Mouse (Mus musculus) heart, adult 2 months (tissue): Measurements from ENCODE around the gene Bricd5. TPM values are rescaled to one million over a fixed set of nuclear protein-coding genes. Genes with fewer than 3 reads are reported as not detected.

Source experiments
- DNase-seq, 2 experiments: peaks; one replicate each; pipeline ENCODE4 v3.0.0; 2021
- H3K27ac ChIP-seq: fragments of 200-600 bp; 2 replicates; pipeline ENCODE4 v1.8.1; 2022
- H3K27me3 ChIP-seq: fragments of 200-500 bp; 2 replicates; pipeline ENCODE4 v1.6.1; 2012; ENCODE audit warnings: mild to moderate bottlenecking, low read length, inconsistent platforms, mixed read lengths; ENCODE audit not compliant: control insufficient read depth, insufficient read depth
- H3K36me3 ChIP-seq: fragments of 200-500 bp; 2 replicates; pipeline ENCODE4 v1.6.1; 2012; ENCODE audit warnings: low read length, inconsistent platforms; ENCODE audit not compliant: control insufficient read depth, insufficient read depth
- H3K4me1 ChIP-seq: fragments of 200-500 bp; 2 replicates; pipeline ENCODE4 v1.6.1; 2011; ENCODE audit warnings: low read length; ENCODE audit not compliant: control insufficient read depth, insufficient read depth
- H3K4me3 ChIP-seq: fragments of 200-600 bp; 2 replicates; pipeline ENCODE4 v1.8.1; 2022
- H3K79me2 ChIP-seq: fragments of 200-500 bp; replicated peaks from 2 replicates; pipeline ENCODE4 v1.6.1; 2012; ENCODE audit warnings: mild to moderate bottlenecking, inconsistent platforms, low read length, moderate library complexity, mixed read lengths; ENCODE audit not compliant: control insufficient read depth, insufficient read depth
- H3K9ac ChIP-seq: fragments of 200-500 bp; 2 replicates; pipeline ENCODE4 v1.6.1; 2012; ENCODE audit warnings: low read depth, mild to moderate bottlenecking, control low read depth, inconsistent platforms, low read length, mixed read lengths
- CTCF ChIP-seq: fragments of 200-600 bp; IDR thresholded peaks from 2 replicates; pipeline ENCODE4 v1.8.1; 2022; ENCODE audit warnings: antibody characterized with exemption, mild to moderate bottlenecking, moderate library complexity
- EP300 ChIP-seq: fragments of 200-500 bp; IDR thresholded peaks from 2 replicates; pipeline ENCODE4 v1.6.1; 2011; ENCODE audit warnings: low read depth, low read length, control low read depth; ENCODE audit not compliant: insufficient read depth
- POLR2A ChIP-seq: fragments of 200-500 bp; IDR thresholded peaks from 2 replicates; pipeline ENCODE4 v1.6.1; 2011; ENCODE audit warnings: mild to moderate bottlenecking, low read depth, low read length, control low read depth; ENCODE audit not compliant: insufficient read depth
- WGBS: fragments of 180-500 bp; shearing (Covaris S2); methylation state at CpG from one replicate; pipeline ENCODE4 v1.1.7; 2018; 5-methylcytosine and 5-hydroxymethylcytosine counted together
- intact Hi-C: fragments of 180-260 bp; cut with DNase I; formaldehyde crosslinking; loops from one replicate; pipeline ENCODE4 v1.15.1; 2025
- polyA plus RNA-seq: library from polyadenylated mRNA; depleted of rRNA; stranded (reverse); fragments of >200 nt; gene quantifications from 2 replicates; pipeline ENCODE4 v1.2.3, GENCODE M21; 2012
- total RNA-seq, 2 experiments: library from RNA; stranded (reverse); gene quantifications; 2 replicates each; pipeline ENCODE4 v1.2.3; 2021

Bricd5 gene
- total and polyA plus RNA-seq, 3 experiments: not detected

DNA sequence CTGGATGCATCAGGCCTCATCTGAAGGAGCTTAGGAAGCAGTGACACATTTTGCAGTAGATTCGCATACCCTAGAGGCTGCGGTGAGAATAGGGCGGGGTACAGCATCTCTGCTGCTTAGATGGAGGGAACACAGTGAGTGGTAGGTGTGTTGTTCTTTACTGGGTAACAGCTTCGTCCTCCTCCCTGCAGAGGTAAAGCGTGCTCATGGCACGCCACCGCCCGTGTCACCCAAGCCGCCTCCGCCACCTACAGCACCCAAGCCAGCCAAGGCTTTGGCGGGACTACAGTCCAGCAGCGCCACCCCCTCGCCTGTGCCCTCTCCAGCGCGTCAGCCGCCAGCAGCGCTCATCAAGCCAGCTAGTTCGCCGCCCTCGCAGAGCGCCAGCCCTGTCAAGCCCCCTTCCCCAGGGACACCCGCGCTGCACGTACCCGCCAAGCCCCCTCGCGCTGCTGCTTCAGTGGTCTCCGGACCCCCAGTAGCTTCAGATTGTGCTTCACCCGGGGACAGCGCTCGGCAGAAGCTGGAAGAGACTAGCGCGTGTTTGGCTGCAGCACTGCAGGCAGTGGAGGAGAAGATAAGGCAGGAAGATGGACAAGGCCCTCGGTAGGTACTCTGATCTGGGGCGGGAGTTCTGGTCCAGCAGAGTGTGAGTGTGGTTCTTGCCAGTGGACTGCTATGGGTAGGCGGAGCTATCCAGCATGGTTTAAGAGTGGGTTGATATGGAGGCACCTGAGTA, 32.8 kb downstream of the Bricd5 start:
- no peak overlapping the region for H3K9ac ChIP-seq
- TF ChIP-seq CTCF (no peak), EP300 (no peak), POLR2A (no peak)
- WGBS: 34% methylated on average over 35 of the region's 36 CpGs
- H3K27me3 ChIP-seq: no peaks in the 10 kb centered on the region
- H3K27ac ChIP-seq: no peak overlapping the region
- H3K79me2 ChIP-seq: no peaks in the 10 kb centered on the region
- no peak overlapping the region; the same call in 1 of the 2 replicates for H3K4me3 ChIP-seq
- DNase-seq: peak; percentile 41 to 45
- intact Hi-C loops: no loop called here
- H3K36me3 ChIP-seq: no peaks in the 10 kb centered on the region
- no peaks in the 10 kb centered on the region for H3K4me1 ChIP-seq

DNA sequence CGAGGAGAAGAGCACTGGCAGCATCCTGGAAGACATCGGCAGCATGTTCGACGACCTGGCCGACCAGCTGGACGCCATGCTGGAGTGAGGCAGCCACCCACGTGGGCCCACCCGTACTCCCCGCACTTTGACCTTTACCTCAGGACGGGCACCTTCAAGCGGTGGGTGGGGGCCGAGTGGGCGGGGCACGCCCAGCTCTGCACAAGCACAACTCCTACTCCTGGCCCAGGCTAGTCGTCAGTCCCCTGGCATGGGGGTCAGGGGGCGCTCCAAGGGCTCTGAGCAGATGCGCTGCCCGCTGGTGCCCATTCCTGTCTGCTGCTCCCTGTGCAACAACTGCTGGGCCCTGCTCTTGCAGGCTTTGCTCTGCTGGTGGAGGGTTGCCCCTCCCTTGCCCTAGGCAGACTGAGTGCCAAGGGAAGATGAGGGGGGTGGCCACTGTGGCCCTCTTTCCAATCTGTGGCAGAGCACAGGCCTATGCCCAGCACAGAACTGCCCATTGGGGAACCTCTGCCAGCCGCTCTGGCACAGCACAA, 33.5 kb downstream of the Bricd5 start:
- TF ChIP-seq CTCF (no peak), EP300 (no peak), POLR2A (no peak)
- H3K4me3 ChIP-seq: no peak overlapping the region
- H3K79me2 ChIP-seq: no peaks in the 10 kb centered on the region

DNA sequence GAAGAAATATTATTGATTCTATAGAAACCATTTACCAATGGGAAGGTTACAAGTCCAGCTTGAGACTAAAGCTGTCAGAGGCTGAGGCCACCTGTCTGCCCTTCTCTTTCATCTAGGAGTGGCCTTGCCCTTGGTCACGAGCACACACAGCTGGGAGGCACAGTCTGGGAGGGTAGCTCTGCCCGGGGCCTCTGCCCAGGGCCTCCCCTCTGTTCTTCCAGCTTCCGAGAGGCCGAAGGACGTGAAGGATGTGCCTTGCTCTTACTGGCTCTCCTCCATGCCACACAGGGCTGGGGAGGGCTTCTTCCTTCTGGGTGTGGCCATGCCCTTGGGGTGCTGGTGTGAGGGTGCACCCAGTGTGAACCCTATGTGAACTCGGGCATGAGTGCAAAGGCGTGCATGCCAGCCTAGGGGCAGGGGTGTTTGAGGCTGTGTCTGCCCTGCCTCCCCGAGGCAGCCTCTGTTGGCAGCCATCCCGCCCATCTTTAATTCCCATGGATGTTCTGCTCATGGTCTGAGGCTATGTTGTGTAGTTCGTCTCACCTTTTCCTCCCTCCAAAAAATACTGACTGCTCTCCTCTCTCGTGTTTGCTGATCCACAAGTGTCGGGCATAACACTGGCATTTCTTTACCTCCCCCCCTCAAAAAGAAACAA, 34.2 kb downstream of the Bricd5 start:
- 85% methylated on average over 12 of the region's 12 CpGs for WGBS
- Histone ChIP-seq H3K4me3 (no peak overlapping the region), H3K27ac (no peak overlapping the region), H3K36me3 (no peaks in the 10 kb centered on the region), H3K27me3 (no peaks in the 10 kb centered on the region), H3K79me2 (no peaks in the 10 kb centered on the region), H3K4me1 (no peaks in the 10 kb centered on the region), H3K9ac (no peak overlapping the region)
- intact Hi-C loops: no loop called here
- no peak for DNase-seq
- no peak for TF ChIP-seq EP300
- no peak for TF ChIP-seq POLR2A
- TF ChIP-seq CTCF: no peak

More for the DNA sequence above, 33.5 kb downstream of the Bricd5 start:
- Histone ChIP-seq H3K27me3 (no peaks in the 10 kb centered on the region), H3K4me1 (no peaks in the 10 kb centered on the region), H3K27ac (no peak overlapping the region), H3K36me3 (no peaks in the 10 kb centered on the region), H3K9ac (no peak overlapping the region)
- DNase-seq: no peak
- 53% methylated on average over 19 of the region's 19 CpGs for WGBS
- intact Hi-C loops: no loop called here

DNA sequence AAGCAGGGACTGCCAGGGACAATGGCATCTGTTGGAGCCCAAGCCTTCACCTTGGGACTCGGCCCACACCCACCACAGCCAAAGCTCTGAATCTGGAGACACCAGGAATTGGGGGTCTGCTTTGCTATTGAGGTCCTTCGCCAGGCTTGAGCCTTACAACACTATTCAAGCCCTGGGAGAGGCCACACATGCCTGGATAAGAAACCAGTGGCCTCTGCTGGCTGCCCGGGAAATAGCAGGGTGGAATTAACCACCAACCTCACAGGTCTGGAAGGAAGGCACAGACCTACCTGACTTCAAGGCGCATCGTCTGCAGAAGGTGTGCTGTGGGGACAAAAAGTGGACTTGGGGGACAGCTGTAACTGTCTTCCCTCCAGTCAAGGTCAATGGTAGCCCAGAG, 39.9 kb downstream of the Bricd5 start:
- no peaks in the 10 kb centered on the region; the same call in 1 of the 2 replicates for H3K4me1 ChIP-seq
- intact Hi-C loops: loop anchor here (2.0 to 5.0 kb wide), 2 partner anchors 19 to 36 kb away; partner anchors contain the start of gene Mlst8
- no peaks in the 10 kb centered on the region for H3K27me3 ChIP-seq
- peak overlapping the region; percentile 41; the same call in 1 of the 2 replicates for H3K4me3 ChIP-seq
- no peaks in the 10 kb centered on the region for H3K79me2 ChIP-seq
- no peak for TF ChIP-seq POLR2A
- peak; percentile 87 for TF ChIP-seq CTCF
- 0 out of 2 replicates have a peak, but pooled peaks have one; percentile 60 for TF ChIP-seq EP300
- no peak overlapping the region for H3K9ac ChIP-seq
- 47% methylated on average over 5 of the region's 5 CpGs for WGBS
- no peaks in the 10 kb centered on the region for H3K36me3 ChIP-seq
- peak overlapping the region; percentile 82 for H3K27ac ChIP-seq
- peak; percentile 49 to 65 for DNase-seq

DNA sequence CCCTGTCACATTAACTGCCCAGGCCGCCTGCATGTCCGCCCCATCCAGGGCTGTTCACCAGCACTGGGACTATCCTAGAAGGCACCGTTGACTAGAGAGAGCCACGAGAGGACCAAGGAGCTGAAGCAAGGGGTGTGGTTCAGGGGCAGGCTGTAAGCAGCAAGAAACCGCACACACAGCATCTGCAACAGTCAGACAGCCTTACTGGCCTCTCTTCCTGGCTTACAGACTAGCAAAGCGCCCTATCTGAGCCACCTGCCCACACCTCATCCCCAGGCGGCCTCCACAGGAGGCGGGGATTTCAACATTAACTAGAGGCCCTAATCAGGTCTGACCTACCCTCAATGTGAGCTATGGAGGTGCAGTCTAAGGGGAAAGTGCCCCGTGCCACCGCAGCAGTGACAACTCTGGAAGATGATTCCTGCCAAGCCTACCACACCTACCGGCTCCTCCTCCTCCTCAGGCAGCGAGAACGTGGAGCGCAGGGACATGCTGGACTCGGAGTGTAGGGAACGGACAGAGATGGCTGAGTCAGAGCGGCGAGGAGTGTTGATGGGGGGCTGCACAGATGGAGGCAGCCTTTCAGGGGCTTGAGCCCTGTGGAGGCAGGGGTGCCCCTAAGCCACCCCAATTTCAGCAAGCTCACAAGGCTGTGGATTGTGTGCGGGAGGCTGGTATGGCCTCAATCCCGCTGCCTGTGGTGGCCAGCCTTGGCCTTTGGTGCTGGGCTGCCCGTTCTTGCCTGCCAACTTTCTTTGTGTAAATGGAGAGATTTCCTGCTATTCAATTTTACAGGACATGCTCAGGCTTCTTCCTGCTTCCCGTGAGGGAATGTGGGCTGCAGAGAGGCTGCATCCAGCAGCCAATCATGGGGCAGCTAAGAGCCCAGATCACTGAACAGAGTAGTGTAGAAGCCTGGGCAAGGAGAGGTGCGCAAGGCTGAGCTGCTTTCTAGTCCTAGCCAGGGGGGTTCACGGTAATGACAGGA, 40.9 kb downstream of the Bricd5 start:
- H3K27me3 ChIP-seq: no peaks in the 10 kb centered on the region
- TF ChIP-seq CTCF (no peak), POLR2A (peak; percentile 67), EP300 (0 out of 2 replicates have a peak, but pooled peaks have one; percentile 41)
- peak overlapping the region; percentile 82 for H3K27ac ChIP-seq
- H3K9ac ChIP-seq: peak overlapping the region; percentile 38
- intact Hi-C loops: loop anchor here (5.0 kb wide), 1 partner anchor 37 kb away; the partner anchor contains the start of gene Mlst8
- no peaks in the 10 kb centered on the region for H3K36me3 ChIP-seq
- no peaks in the 10 kb centered on the region for H3K79me2 ChIP-seq
- 59% methylated on average over 24 of the region's 24 CpGs for WGBS
- H3K4me3 ChIP-seq: peak overlapping the region; percentile 41
- DNase-seq: peak in 1 of 2 experiments; percentile 48
- no peaks in the 10 kb centered on the region; the same call in 1 of the 2 replicates for H3K4me1 ChIP-seq
